Mouse (Mus musculus): ENCODE results near the gene Cldn10. TPM values are rescaled to one million over a fixed set of nuclear protein-coding genes. Genes with fewer than 3 reads are reported as not detected.
"Not testable (repeated sequence)": the region's sequence is repeated elsewhere in the genome, so short reads cannot be mapped to it uniquely, and the experiment has no call there.

Cldn10 gene
- polyA plus RNA-seq, 1 experiment from 2014 or later: 1.4 TPM

- not testable (repeated sequence) for H3K27me3 ChIP-seq; H3K27ac ChIP-seq (replicated peaks); H3K4me1 ChIP-seq; H3K9ac ChIP-seq (replicated peaks); ATAC-seq (replicated peaks); H3K4me2 ChIP-seq (replicated peaks); H3K36me3 ChIP-seq; H3K9me3 ChIP-seq; H3K4me3 ChIP-seq
- 87% methylated on average over 2 of the region's 2 CpGs for WGBS
Measured at GRCm38 (mm10) chr14:118808183-118808582, 20.5 kb downstream of the Cldn10 start.

- 86% methylated on average over 4 of the region's 4 CpGs for WGBS
- Histone ChIP-seq H3K27me3 (no peaks in the 10 kb centered on the region), H3K9ac (replicated peaks) (no peak overlapping the region), H3K4me2 (replicated peaks) (no peak overlapping the region), H3K4me1 (no peaks in the 10 kb centered on the region), H3K4me3 (no peak overlapping the region), H3K27ac (replicated peaks) (no peak overlapping the region), H3K36me3 (no peaks in the 10 kb centered on the region), H3K9me3 (no peaks in the 10 kb centered on the region)
- no peak for ATAC-seq (replicated peaks)
Measured at GRCm38 (mm10) chr14:118809686-118810085, 22.0 kb downstream of the Cldn10 start.

DNA sequence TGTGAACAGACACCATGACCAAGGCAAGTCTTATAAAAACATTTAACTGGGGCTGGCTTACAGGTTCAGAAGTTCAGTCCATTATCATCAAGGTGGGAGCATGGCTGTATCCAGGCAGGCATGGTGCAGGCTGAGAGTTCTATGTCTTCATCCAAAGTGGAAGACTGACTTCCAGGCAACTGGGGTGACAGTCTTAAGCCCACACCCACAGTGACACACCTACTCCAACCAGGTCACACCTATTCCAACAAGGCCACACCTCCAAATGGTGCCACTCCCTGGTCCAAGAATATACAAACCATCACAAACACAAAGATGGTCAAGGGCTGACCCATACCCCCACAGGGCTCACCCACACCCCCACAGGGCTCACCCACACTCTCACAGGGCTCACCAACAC is 23.5 kb downstream of the Cldn10 start:
- not testable (repeated sequence) for H3K9me3 ChIP-seq; H3K4me3 ChIP-seq; H3K4me2 ChIP-seq (replicated peaks); H3K27ac ChIP-seq (replicated peaks); H3K4me1 ChIP-seq; H3K36me3 ChIP-seq; ATAC-seq (replicated peaks); H3K9ac ChIP-seq (replicated peaks); H3K27me3 ChIP-seq

DNA sequence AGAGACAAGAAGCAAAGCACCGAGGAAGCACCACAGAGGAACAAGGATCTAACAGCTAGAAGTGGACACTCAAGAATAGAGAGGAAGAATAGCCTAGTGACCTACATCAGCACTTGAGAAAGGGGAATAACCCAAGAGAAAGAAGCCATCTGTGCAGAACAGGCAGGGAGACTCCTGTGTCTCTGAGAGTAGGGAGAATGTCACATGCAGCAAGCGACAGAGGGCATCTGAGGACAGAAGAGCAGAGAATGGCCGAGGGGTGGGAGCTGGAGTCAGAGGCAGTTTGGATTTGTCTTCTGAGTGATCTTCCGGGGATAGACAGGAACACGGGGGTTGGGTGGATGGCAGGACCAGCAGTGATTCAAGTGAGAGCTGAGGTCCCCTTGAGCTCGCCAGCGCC is 25.4 kb downstream of the Cldn10 start:
- Histone ChIP-seq H3K4me2 (replicated peaks) (no peak overlapping the region), H3K4me3 (no peak overlapping the region), H3K27me3 (no peaks in the 10 kb centered on the region), H3K9ac (replicated peaks) (no peak overlapping the region), H3K4me1 (no peaks in the 10 kb centered on the region), H3K36me3 (no peaks in the 10 kb centered on the region), H3K27ac (replicated peaks) (no peak overlapping the region), H3K9me3 (no peaks in the 10 kb centered on the region)
- ATAC-seq (replicated peaks): no peak
- WGBS: 73% methylated on average over 7 of the region's 7 CpGs

DNA sequence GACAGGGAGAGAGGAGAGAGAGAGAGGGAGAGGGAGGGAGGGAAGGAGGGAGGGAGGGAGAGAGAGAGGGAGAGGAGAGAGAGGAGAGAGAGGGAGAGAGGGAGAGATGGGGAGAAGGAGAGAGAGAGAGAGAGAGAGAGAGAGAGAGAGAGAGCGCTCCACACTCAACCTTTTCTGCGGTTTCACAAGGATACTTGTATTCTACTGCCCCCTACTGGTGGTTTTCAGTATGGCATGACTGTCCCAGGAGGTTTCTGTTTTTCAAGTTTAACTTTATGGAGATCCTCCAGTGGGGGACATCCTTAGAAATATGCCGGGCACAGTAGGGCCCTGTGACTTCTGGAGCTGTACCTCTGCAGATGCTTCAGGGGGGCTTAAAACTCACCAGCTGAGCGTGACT is 28.8 kb downstream of the Cldn10 start:
- Histone ChIP-seq H3K27ac (replicated peaks) (no peak overlapping the region), H3K9ac (replicated peaks) (no peak overlapping the region), H3K4me1 (0 out of 2 replicates have a peak, but pooled peaks cover 3% of the 10 kb centered on the region), H3K27me3 (no peaks in the 10 kb centered on the region), H3K4me3 (no peak overlapping the region), H3K36me3 (no peaks in the 10 kb centered on the region), H3K4me2 (replicated peaks) (no peak overlapping the region), H3K9me3 (no peaks in the 10 kb centered on the region)
- ATAC-seq (replicated peaks): no peak
- WGBS: 14% methylated on average over 4 of the region's 4 CpGs

GRCm38 (mm10) chr14:118820111-118820510 is 32.4 kb downstream of the Cldn10 start:
- H3K27me3 ChIP-seq: no peaks in the 10 kb centered on the region
- H3K9ac ChIP-seq (replicated peaks): no peak overlapping the region
- no peak overlapping the region for H3K27ac ChIP-seq (replicated peaks)
- 5% methylated on average over 8 of the region's 8 CpGs for WGBS
- no peaks in the 10 kb centered on the region for H3K9me3 ChIP-seq
- no peaks in the 10 kb centered on the region for H3K36me3 ChIP-seq
- 0 out of 2 replicates have a peak, but pooled peaks cover 3% of the 10 kb centered on the region for H3K4me1 ChIP-seq
- no peak overlapping the region for H3K4me2 ChIP-seq (replicated peaks)
- ATAC-seq (replicated peaks): peak; percentile 72
- no peak overlapping the region for H3K4me3 ChIP-seq

- H3K27me3 ChIP-seq: no peaks in the 10 kb centered on the region
- 72% methylated on average over 4 of the region's 4 CpGs for WGBS
Measured at GRCm38 (mm10) chr14:118822816-118823215, 35.1 kb downstream of the Cldn10 start.

DNA sequence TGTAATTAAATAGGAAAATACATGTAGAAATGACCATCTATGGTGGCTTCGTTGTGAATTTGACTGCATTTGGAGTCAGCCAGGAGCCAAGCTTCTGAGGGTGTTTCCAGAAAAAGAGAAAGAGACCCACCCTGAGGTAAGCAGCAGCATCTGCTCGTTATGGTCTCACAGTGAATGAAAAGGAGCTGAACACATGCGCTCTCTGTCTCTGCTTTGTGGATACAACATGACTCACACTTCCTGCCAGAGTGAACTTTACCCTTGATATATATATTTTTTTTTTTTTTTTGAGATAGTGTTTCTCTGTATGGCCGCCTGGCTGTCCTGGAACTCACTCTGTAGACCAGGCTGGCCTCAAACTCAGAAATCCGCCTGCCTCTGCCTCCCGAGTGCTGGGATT is 35.6 kb downstream of the Cldn10 start:
- Histone ChIP-seq H3K9me3 (no peaks in the 10 kb centered on the region), H3K4me1 (0 out of 2 replicates have a peak, but pooled peaks cover 3% of the 10 kb centered on the region), H3K9ac (replicated peaks) (no peak overlapping the region), H3K4me3 (no peak overlapping the region), H3K27me3 (no peaks in the 10 kb centered on the region), H3K36me3 (no peaks in the 10 kb centered on the region), H3K4me2 (replicated peaks) (no peak overlapping the region), H3K27ac (replicated peaks) (no peak overlapping the region)
- ATAC-seq (replicated peaks): no peak
- 79% methylated on average over 6 of the region's 6 CpGs for WGBS

More at GRCm38 (mm10) chr14:118822816-118823215, 35.1 kb downstream of the Cldn10 start:
- 0 out of 2 replicates have a peak, but pooled peaks cover 3% of the 10 kb centered on the region for H3K4me1 ChIP-seq
- H3K4me3 ChIP-seq: no peak overlapping the region
- H3K9ac ChIP-seq (replicated peaks): no peak overlapping the region
- no peak overlapping the region for H3K27ac ChIP-seq (replicated peaks)
- ATAC-seq (replicated peaks): no peak
- H3K36me3 ChIP-seq: no peaks in the 10 kb centered on the region
- no peaks in the 10 kb centered on the region for H3K9me3 ChIP-seq
- H3K4me2 ChIP-seq (replicated peaks): no peak overlapping the region

DNA sequence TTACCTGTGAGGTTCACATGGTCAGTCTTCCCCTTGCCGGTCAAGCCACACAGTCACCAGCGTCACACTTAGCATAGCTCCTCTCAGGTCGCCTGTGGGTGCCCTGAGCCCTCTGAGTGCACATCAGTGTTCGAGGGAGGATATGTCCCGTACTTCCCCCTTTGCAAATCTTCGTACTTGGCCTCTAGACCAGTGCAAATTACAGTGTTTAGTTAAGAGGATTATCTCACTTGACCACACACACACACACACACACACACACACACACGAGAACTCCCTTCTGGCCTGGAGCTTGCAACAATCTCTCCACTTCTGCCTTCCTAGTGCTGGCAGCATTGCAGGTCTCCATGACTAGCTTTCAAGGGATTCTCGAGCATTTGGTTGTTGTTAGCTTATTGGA is 38.6 kb downstream of the Cldn10 start:
- Histone ChIP-seq H3K27ac (replicated peaks) (no peak overlapping the region), H3K9ac (replicated peaks) (no peak overlapping the region), H3K4me2 (replicated peaks) (no peak overlapping the region), H3K9me3 (no peaks in the 10 kb centered on the region), H3K36me3 (no peaks in the 10 kb centered on the region), H3K4me1 (no peaks in the 10 kb centered on the region), H3K27me3 (no peaks in the 10 kb centered on the region), H3K4me3 (no peak overlapping the region)
- no peak for ATAC-seq (replicated peaks)
- WGBS: 59% methylated on average over 8 of the region's 8 CpGs

DNA sequence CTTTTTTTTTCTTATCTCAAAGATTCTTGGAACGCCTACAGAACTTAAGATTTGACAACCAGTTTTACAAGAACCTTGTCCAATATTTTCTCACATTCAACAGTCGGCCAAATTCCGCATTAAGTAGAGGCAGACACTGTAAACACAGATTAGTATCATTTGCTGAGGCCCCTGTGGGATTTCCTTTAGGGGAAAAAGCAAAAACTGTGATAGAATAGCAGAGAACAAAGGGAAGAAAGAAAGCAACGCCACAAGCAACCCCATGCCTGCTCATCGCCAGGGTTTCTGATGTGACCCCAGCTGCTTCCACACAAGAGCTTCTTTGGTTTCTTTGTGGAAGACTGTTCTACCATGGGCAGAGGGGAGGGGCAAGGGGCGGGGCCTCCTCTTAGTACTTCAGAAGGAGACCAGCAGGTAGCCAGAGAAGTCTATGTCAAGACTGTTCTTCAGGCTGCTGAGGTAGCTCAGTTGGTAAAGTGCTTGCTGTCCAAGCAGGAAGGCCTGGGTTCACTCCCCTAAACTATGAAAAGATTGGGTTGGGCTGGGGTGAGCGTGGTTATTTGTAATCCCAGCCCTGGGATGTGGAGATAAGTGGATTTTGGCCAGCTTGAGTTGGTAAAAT is 39.7 kb downstream of the Cldn10 start:
- ATAC-seq (replicated peaks): no peak
- no peaks in the 10 kb centered on the region for H3K9me3 ChIP-seq
- no peak overlapping the region for H3K9ac ChIP-seq (replicated peaks)
- 0 out of 2 replicates have a peak overlapping the region, but pooled peaks have one; percentile 2 for H3K27ac ChIP-seq (replicated peaks)
- no peak overlapping the region for H3K4me3 ChIP-seq
- no peak overlapping the region for H3K4me2 ChIP-seq (replicated peaks)
- no peaks in the 10 kb centered on the region for H3K36me3 ChIP-seq
- no peaks in the 10 kb centered on the region for H3K4me1 ChIP-seq
- 13% methylated on average over 7 of the region's 7 CpGs for WGBS
- no peaks in the 10 kb centered on the region for H3K27me3 ChIP-seq

GRCm38 (mm10) chr14:118829331-118830095 is 41.8 kb downstream of the Cldn10 start:
- ATAC-seq (replicated peaks): no peak
- Histone ChIP-seq H3K9me3 (no peaks in the 10 kb centered on the region), H3K36me3 (no peaks in the 10 kb centered on the region), H3K4me2 (replicated peaks) (no peak overlapping the region), H3K4me1 (no peaks in the 10 kb centered on the region), H3K9ac (replicated peaks) (no peak overlapping the region), H3K27ac (replicated peaks) (no peak overlapping the region), H3K27me3 (no peaks in the 10 kb centered on the region), H3K4me3 (no peak overlapping the region)
- 92% methylated on average over 11 of the region's 11 CpGs for WGBS

GRCm38 (mm10) chr14:118831597-118831996 is 43.9 kb downstream of the Cldn10 start:
- H3K36me3 ChIP-seq: no peaks in the 10 kb centered on the region
- H3K4me3 ChIP-seq: no peak overlapping the region
- no peak overlapping the region for H3K4me2 ChIP-seq (replicated peaks)
- H3K27ac ChIP-seq (replicated peaks): no peak overlapping the region
- ATAC-seq (replicated peaks): no peak
- no peaks in the 10 kb centered on the region for H3K9me3 ChIP-seq
- H3K27me3 ChIP-seq: no peaks in the 10 kb centered on the region
- no peak overlapping the region for H3K9ac ChIP-seq (replicated peaks)
- 78% methylated on average over 4 of the region's 4 CpGs for WGBS
- H3K4me1 ChIP-seq: no peaks in the 10 kb centered on the region

All from forebrain, embryonic 15.5 days (tissue).